Mouse (Mus musculus) intestine, embryonic 14.5 days (tissue): ENCODE results near the gene Birc2. TPM values are rescaled to one million over a fixed set of nuclear protein-coding genes. Genes with fewer than 3 reads are reported as not detected.

Source experiments
- ATAC-seq: fragments of 200-750 bp; cut with Nextera tagmentation; replicated peaks from 2 replicates; pipeline ENCODE4 v1.8.0; 2017; ENCODE audit warnings: low read depth, moderate number of reproducible peaks, moderate TSS enrichment, moderate library complexity; ENCODE audit not compliant: low FRiP score, low TSS enrichment
- DNase-seq: peaks from one replicate; pipeline ENCODE4 v3.0.0-alpha.2; 2018; ENCODE audit warnings: low spot score
- H3K27ac ChIP-seq: fragments of 300-500 bp; sonication (generic); 2 replicates; pipeline ENCODE4 v1.5.1; 2014; ENCODE audit warnings: low read depth, mild to moderate bottlenecking, control low read depth
- H3K27me3 ChIP-seq: fragments of 300-500 bp; sonication (generic); replicated peaks from 2 replicates; pipeline ENCODE4 v1.6.1; 2014; ENCODE audit warnings: low read length, control low read depth; ENCODE audit not compliant: control insufficient read depth, insufficient read depth
- H3K36me3 ChIP-seq: fragments of 300-500 bp; sonication (generic); 2 replicates; pipeline ENCODE4 v1.6.1; 2014; ENCODE audit warnings: low read length, control low read depth; ENCODE audit not compliant: control insufficient read depth, insufficient read depth
- H3K4me1 ChIP-seq: fragments of 300-500 bp; sonication (generic); replicated peaks from 2 replicates; pipeline ENCODE4 v1.6.1; 2014; ENCODE audit warnings: low read length, control low read depth, mixed read lengths; ENCODE audit not compliant: control insufficient read depth, insufficient read depth
- H3K4me2 ChIP-seq: fragments of 300-500 bp; sonication (generic); 2 replicates; pipeline ENCODE4 v1.6.1; 2014; ENCODE audit warnings: low read length
- H3K4me3 ChIP-seq: fragments of 300-500 bp; sonication (generic); 2 replicates; pipeline ENCODE4 v1.5.1; 2014; ENCODE audit warnings: low read depth, low read length, control low read depth, mixed read lengths
- H3K9ac ChIP-seq: fragments of 300-500 bp; sonication (generic); 2 replicates; pipeline ENCODE4 v1.6.1; 2014; ENCODE audit warnings: mild to moderate bottlenecking, low read length
- H3K9me3 ChIP-seq: fragments of 300-500 bp; sonication (generic); 2 replicates; pipeline ENCODE4 v1.6.1; 2016; ENCODE audit warnings: low read length, control low read depth; ENCODE audit not compliant: control insufficient read depth
- WGBS: fragments of 180-500 bp; shearing (Covaris S2); extraction: QIAGEN DNeasy Blood & Tissue Kit; methylation state at CpG from one replicate; pipeline ENCODE4 v1.1.7; 2014; 5-methylcytosine and 5-hydroxymethylcytosine counted together
- polyA plus RNA-seq: library from polyadenylated mRNA; unstranded; fragments of >200 nt; fragmentation: Nextera tagmentation; extraction: Ambion mirVana; gene quantifications from 2 replicates; pipeline ENCODE4 v1.2.1, GENCODE M21; 2014

Gene Birc2
- polyA plus RNA-seq, 1 experiment from 2014 or later, result 39.8 TPM

- peaks cover 32% of the 10 kb centered on the region for H3K36me3 ChIP-seq
- no peak overlapping the region for H3K9ac ChIP-seq
- no peak overlapping the region for H3K27ac ChIP-seq
- H3K4me3 ChIP-seq, result no peak overlapping the region
- no peaks in the 10 kb centered on the region for H3K9me3 ChIP-seq
- H3K27me3 ChIP-seq, result no peaks in the 10 kb centered on the region
- 92% methylated on average over 3 of the region's 3 CpGs for WGBS
- no peak for DNase-seq
- no peak overlapping the region for H3K4me2 ChIP-seq
- H3K4me1 ChIP-seq, result no peaks in the 10 kb centered on the region
- ATAC-seq, result no peak
These were observed 60.9 kb downstream of the Birc2 start for GRCm38 (mm10) chr9:7775986-7776385.

- no peak for ATAC-seq
- Histone ChIP-seq H3K36me3 (peaks cover 39% of the 10 kb centered on the region), H3K9me3 (no peaks in the 10 kb centered on the region), H3K4me1 (no peaks in the 10 kb centered on the region), H3K4me3 (no peak overlapping the region), H3K9ac (no peak overlapping the region), H3K27ac (no peak overlapping the region), H3K27me3 (no peaks in the 10 kb centered on the region), H3K4me2 (no peak overlapping the region)
- DNase-seq, result no peak
- 95% methylated on average over 2 of the region's 2 CpGs for WGBS
These were observed 61.9 kb downstream of the Birc2 start for GRCm38 (mm10) chr9:7775011-7775410.

- H3K4me3 ChIP-seq, result no peak overlapping the region
- DNase-seq (no peak), ATAC-seq (no peak)
- H3K36me3 ChIP-seq, result peaks cover 44% of the 10 kb centered on the region
- H3K9me3 ChIP-seq, result no peaks in the 10 kb centered on the region
- no peak overlapping the region for H3K27ac ChIP-seq
- H3K4me2 ChIP-seq, result no peak overlapping the region
- H3K27me3 ChIP-seq, result no peaks in the 10 kb centered on the region
- no peak overlapping the region for H3K9ac ChIP-seq
- WGBS, result 87% methylated on average over 10 of the region's 10 CpGs
- no peaks in the 10 kb centered on the region for H3K4me1 ChIP-seq
These were observed 62.3 kb downstream of the Birc2 start for GRCm38 (mm10) chr9:7774538-7774937.

- H3K9me3 ChIP-seq, result no peaks in the 10 kb centered on the region
- no peak for DNase-seq
- no peak overlapping the region for H3K9ac ChIP-seq
- peaks cover 44% of the 10 kb centered on the region for H3K36me3 ChIP-seq
- ATAC-seq, result no peak
- H3K4me2 ChIP-seq, result no peak overlapping the region
- H3K4me1 ChIP-seq, result no peaks in the 10 kb centered on the region
- no peak overlapping the region for H3K4me3 ChIP-seq
- no peak overlapping the region for H3K27ac ChIP-seq
- 92% methylated on average over 5 of the region's 5 CpGs for WGBS
- H3K27me3 ChIP-seq, result no peaks in the 10 kb centered on the region
These were observed 63.2 kb downstream of the Birc2 start for GRCm38 (mm10) chr9:7773686-7774085.

GRCm38 (mm10) chr9:7772773-7773454 is 64.0 kb downstream of the Birc2 start:
- Histone ChIP-seq H3K9me3 (no peaks in the 10 kb centered on the region), H3K4me2 (no peak overlapping the region), H3K4me3 (no peak overlapping the region), H3K27me3 (no peaks in the 10 kb centered on the region), H3K36me3 (peaks cover 43% of the 10 kb centered on the region), H3K4me1 (no peaks in the 10 kb centered on the region), H3K27ac (no peak overlapping the region), H3K9ac (no peak overlapping the region)
- ATAC-seq (no peak), DNase-seq (no peak)
- WGBS, result 81% methylated on average over 4 of the region's 4 CpGs

- no peaks in the 10 kb centered on the region for H3K4me1 ChIP-seq
- ATAC-seq, result no peak
- 92% methylated on average over 2 of the region's 2 CpGs for WGBS
- H3K4me2 ChIP-seq, result no peak overlapping the region
- H3K27me3 ChIP-seq, result no peaks in the 10 kb centered on the region
- no peak for DNase-seq
- H3K27ac ChIP-seq, result no peak overlapping the region
- no peak overlapping the region for H3K9ac ChIP-seq
- H3K36me3 ChIP-seq, result peaks cover 43% of the 10 kb centered on the region
- no peaks in the 10 kb centered on the region for H3K9me3 ChIP-seq
- H3K4me3 ChIP-seq, result no peak overlapping the region
These were observed 64.5 kb downstream of the Birc2 start for GRCm38 (mm10) chr9:7772361-7772760.

- Histone ChIP-seq H3K4me2 (no peak overlapping the region), H3K4me1 (peaks cover 7% of the 10 kb centered on the region; the same call in 1 of the 2 replicates), H3K9me3 (no peaks in the 10 kb centered on the region), H3K27me3 (no peaks in the 10 kb centered on the region), H3K36me3 (peaks cover 43% of the 10 kb centered on the region), H3K27ac (no peak overlapping the region), H3K4me3 (no peak overlapping the region), H3K9ac (no peak overlapping the region)
- no peak for ATAC-seq
- 79% methylated on average over 5 of the region's 5 CpGs for WGBS
- DNase-seq, result no peak
These were observed 67.4 kb downstream of the Birc2 start for GRCm38 (mm10) chr9:7769491-7769890.

GRCm38 (mm10) chr9:7769081-7769480 is 67.8 kb downstream of the Birc2 start:
- Histone ChIP-seq H3K27ac (no peak overlapping the region), H3K4me2 (no peak overlapping the region), H3K4me1 (peaks cover 7% of the 10 kb centered on the region; the same call in 1 of the 2 replicates), H3K4me3 (no peak overlapping the region), H3K27me3 (no peaks in the 10 kb centered on the region), H3K36me3 (peaks cover 43% of the 10 kb centered on the region), H3K9me3 (no peaks in the 10 kb centered on the region), H3K9ac (no peak overlapping the region)
- 72% methylated on average over 4 of the region's 4 CpGs for WGBS
- DNase-seq (no peak), ATAC-seq (no peak)
